Mouse (Mus musculus) kidney, embryonic 14.5 days (tissue): ENCODE measurements around the gene Arid1b. TPM values are rescaled to one million over a fixed set of nuclear protein-coding genes. Genes with fewer than 3 reads are reported as not detected.

Experiments used
- ATAC-seq: fragments of 200-750 bp; cut with Nextera tagmentation; 2 replicates; pipeline ENCODE4 v1.8.0; 2017; ENCODE audit warnings: moderate number of reproducible peaks, mild to moderate bottlenecking, moderate TSS enrichment, moderate library complexity; ENCODE audit not compliant: low FRiP score, low TSS enrichment
- H3K27ac ChIP-seq: fragments of 300-500 bp; sonication (generic); 2 replicates; pipeline ENCODE4 v1.5.1; 2014; ENCODE audit warnings: low read depth, mild to moderate bottlenecking, low read length, moderate library complexity, mixed read lengths
- H3K27me3 ChIP-seq: fragments of 300-500 bp; sonication (generic); 2 replicates; pipeline ENCODE4 v1.6.1; 2014; ENCODE audit warnings: mild to moderate bottlenecking, low read length; ENCODE audit not compliant: control insufficient read depth, insufficient read depth
- H3K36me3 ChIP-seq: fragments of 300-500 bp; sonication (generic); 2 replicates; pipeline ENCODE4 v1.6.1; 2014; ENCODE audit warnings: low read length, mixed read lengths; ENCODE audit not compliant: control insufficient read depth, insufficient read depth
- H3K4me1 ChIP-seq: fragments of 300-500 bp; sonication (generic); 2 replicates; pipeline ENCODE4 v1.6.1; 2014; ENCODE audit warnings: low read length, mixed read lengths; ENCODE audit not compliant: control insufficient read depth, insufficient read depth
- H3K4me2 ChIP-seq: fragments of 300-500 bp; sonication (generic); replicated peaks from 2 replicates; pipeline ENCODE4 v1.6.1; 2014; ENCODE audit warnings: low read depth, mild to moderate bottlenecking, low read length
- H3K4me3 ChIP-seq: fragments of 300-500 bp; sonication (generic); 2 replicates; pipeline ENCODE4 v1.5.1; 2014; ENCODE audit warnings: mild to moderate bottlenecking, low read length
- H3K9ac ChIP-seq: fragments of 300-500 bp; sonication (generic); 2 replicates; pipeline ENCODE4 v1.6.1; 2014; ENCODE audit warnings: low read depth, mild to moderate bottlenecking, low read length, moderate library complexity
- H3K9me3 ChIP-seq: fragments of 300-500 bp; sonication (generic); 2 replicates; pipeline ENCODE4 v1.6.1; 2016; ENCODE audit warnings: low read length; ENCODE audit not compliant: control insufficient read depth
- WGBS: fragments of 180-500 bp; shearing (Covaris S2); extraction: QIAGEN DNeasy Blood & Tissue Kit; methylation state at CpG from one replicate; pipeline ENCODE4 v1.1.7; 2014; 5-methylcytosine and 5-hydroxymethylcytosine counted together
- polyA plus RNA-seq: library from polyadenylated mRNA; unstranded; fragments of >200 nt; fragmentation: Nextera tagmentation; extraction: Ambion mirVana; gene quantifications from 2 replicates; pipeline ENCODE4 v1.2.1, GENCODE M21; 2014

Gene Arid1b
- polyA plus RNA-seq, 1 experiment from 2014 or later = 19.2 TPM

DNA sequence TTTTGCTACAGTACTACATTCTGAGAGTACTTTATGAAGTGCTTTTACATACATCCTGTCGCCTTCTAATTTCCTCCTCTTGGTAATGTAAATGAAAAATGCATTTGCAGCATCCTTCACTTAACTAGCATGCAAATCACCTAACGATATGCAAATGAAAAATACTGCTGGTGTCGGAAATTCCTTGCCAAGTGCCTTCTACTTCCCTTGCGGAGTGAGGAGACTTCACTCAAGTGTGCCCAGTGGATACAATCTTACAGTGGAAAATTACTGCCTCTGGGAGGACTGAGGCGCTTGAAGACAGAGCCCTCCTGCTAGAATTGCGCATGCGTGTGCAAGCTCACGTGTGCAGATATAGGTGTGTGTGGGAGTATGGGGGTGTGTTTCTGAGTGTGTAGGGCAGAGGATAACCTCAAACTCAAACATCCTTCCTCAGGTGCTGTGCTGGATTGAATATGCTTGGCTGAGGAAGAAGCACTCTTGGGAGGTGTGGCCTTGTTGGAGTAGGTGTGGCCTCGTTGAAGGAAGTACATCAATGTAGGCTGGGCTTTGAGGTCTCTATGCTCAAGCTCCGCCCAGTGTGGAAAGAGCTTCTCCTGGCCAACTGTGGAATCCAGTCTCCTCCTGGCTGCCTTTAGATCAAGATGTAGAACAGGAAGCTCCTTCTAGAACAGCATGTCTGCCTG lies 29.8 kb upstream of the Arid1b start:
- 83% methylated on average over 10 of the region's 10 CpGs for WGBS
- H3K4me1 ChIP-seq = no peaks in the 10 kb centered on the region
- no peaks in the 10 kb centered on the region for H3K36me3 ChIP-seq
- no peak overlapping the region for H3K4me3 ChIP-seq
- H3K4me2 ChIP-seq = no peak overlapping the region
- no peaks in the 10 kb centered on the region for H3K9me3 ChIP-seq
- H3K27ac ChIP-seq = no peak overlapping the region
- H3K27me3 ChIP-seq = no peaks in the 10 kb centered on the region
- no peak overlapping the region for H3K9ac ChIP-seq
- ATAC-seq = no peak

DNA sequence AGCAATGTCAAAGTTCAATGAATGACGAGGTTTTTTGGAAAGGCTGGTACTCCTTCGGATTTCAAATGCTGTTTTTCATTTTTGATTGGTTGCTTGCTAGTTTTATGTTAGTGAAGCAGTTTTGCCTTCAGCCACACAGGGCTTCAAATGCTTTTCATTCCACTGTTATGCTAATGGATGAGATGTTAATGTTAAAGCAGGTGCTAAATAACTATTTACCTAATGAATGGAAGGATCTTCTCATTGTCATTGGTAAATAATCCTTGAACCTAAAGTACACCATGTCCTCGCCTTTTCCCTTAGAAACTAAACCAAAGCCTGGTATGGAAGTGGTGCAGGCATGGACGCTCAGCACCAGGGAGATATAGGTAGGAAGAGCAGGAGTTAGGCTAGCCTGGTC lies 26.9 kb upstream of the Arid1b start:
- Histone ChIP-seq H3K36me3 (no peaks in the 10 kb centered on the region), H3K27me3 (no peaks in the 10 kb centered on the region)
- 60% methylated on average over 4 of the region's 4 CpGs for WGBS

GRCm38 (mm10) chr17:4968035-4968434 lies 26.1 kb upstream of the Arid1b start:
- Histone ChIP-seq H3K36me3 (no peaks in the 10 kb centered on the region), H3K4me3 (no peak overlapping the region), H3K27me3 (no peaks in the 10 kb centered on the region), H3K9ac (no peak overlapping the region), H3K4me1 (no peaks in the 10 kb centered on the region), H3K9me3 (no peaks in the 10 kb centered on the region), H3K27ac (no peak overlapping the region), H3K4me2 (no peak overlapping the region)
- WGBS = 87% methylated on average over 3 of the region's 3 CpGs
- no peak for ATAC-seq

More for the DNA sequence above, 26.9 kb upstream of the Arid1b start:
- H3K4me1 ChIP-seq = no peaks in the 10 kb centered on the region
- no peak for ATAC-seq
- no peak overlapping the region for H3K9ac ChIP-seq
- H3K4me3 ChIP-seq = no peak overlapping the region
- no peak overlapping the region for H3K27ac ChIP-seq
- H3K9me3 ChIP-seq = no peaks in the 10 kb centered on the region
- H3K4me2 ChIP-seq = no peak overlapping the region

DNA sequence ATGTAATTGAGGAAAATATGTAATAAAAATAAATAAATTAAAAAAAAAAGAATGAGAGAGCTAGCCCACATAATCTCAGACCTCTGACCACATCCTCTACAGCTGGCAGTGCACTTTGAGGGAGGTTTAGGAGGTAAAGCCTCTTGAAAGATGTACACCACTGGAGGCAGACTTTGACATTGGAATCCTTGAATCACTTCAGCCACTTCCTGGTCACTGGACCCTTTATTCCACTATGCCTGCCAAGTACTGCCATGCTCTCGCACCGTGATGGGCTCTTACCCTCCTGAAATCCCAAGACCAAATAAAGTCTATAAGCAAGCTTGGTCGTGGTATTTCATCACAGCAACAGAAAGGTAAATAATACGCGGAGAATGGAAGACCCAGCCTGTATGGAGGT lies 25.3 kb upstream of the Arid1b start:
- no peaks in the 10 kb centered on the region for H3K4me1 ChIP-seq
- no peak for ATAC-seq
- no peak overlapping the region for H3K9ac ChIP-seq
- no peaks in the 10 kb centered on the region for H3K9me3 ChIP-seq
- H3K36me3 ChIP-seq = no peaks in the 10 kb centered on the region
- no peak overlapping the region for H3K4me3 ChIP-seq
- H3K4me2 ChIP-seq = no peak overlapping the region
- H3K27me3 ChIP-seq = no peaks in the 10 kb centered on the region
- 95% methylated on average over 5 of the region's 5 CpGs for WGBS
- no peak overlapping the region for H3K27ac ChIP-seq

GRCm38 (mm10) chr17:4972261-4972660 lies 21.9 kb upstream of the Arid1b start:
- H3K4me3 ChIP-seq = no peak overlapping the region
- no peak overlapping the region for H3K27ac ChIP-seq
- no peak overlapping the region for H3K4me2 ChIP-seq
- H3K36me3 ChIP-seq = no peaks in the 10 kb centered on the region
- no peaks in the 10 kb centered on the region; the same call in 1 of the 2 replicates for H3K9me3 ChIP-seq
- H3K4me1 ChIP-seq = no peaks in the 10 kb centered on the region
- no peak overlapping the region for H3K9ac ChIP-seq
- no peak for ATAC-seq
- WGBS = 59% methylated on average over 6 of the region's 6 CpGs
- H3K27me3 ChIP-seq = no peaks in the 10 kb centered on the region

DNA sequence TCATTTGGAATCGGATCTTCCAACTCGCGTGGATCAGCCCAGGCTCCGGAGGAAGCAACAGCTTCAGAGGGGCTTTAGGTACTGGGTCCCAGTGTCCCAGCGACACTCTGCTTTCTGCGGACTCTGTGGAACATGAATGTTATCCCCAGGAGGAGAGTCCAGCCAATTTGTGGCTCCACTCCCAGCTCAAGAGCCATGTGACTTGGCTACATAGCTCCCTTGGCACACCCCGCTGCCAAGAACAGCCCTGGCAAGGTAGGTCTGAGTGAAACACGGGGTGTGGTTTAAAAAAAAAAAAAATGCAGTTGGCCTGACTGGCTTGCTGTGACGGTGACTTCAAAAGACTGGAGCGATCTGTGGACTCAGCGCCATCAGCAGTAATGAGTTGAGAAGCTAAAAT lies 19.4 kb upstream of the Arid1b start:
- Histone ChIP-seq H3K9me3 (no peaks in the 10 kb centered on the region; the same call in 1 of the 2 replicates), H3K4me2 (no peak overlapping the region), H3K9ac (no peak overlapping the region), H3K36me3 (no peaks in the 10 kb centered on the region), H3K27me3 (no peaks in the 10 kb centered on the region), H3K27ac (no peak overlapping the region), H3K4me1 (no peaks in the 10 kb centered on the region), H3K4me3 (no peak overlapping the region)
- 74% methylated on average over 11 of the region's 11 CpGs for WGBS
- no peak for ATAC-seq

GRCm38 (mm10) chr17:4980151-4980550 lies 14.0 kb upstream of the Arid1b start:
- Histone ChIP-seq H3K9me3 (no peaks in the 10 kb centered on the region; the same call in 1 of the 2 replicates), H3K4me2 (no peak overlapping the region), H3K4me3 (no peak overlapping the region), H3K36me3 (no peaks in the 10 kb centered on the region), H3K4me1 (no peaks in the 10 kb centered on the region), H3K9ac (no peak overlapping the region), H3K27me3 (no peaks in the 10 kb centered on the region), H3K27ac (no peak overlapping the region)
- no peak for ATAC-seq
- 89% methylated on average over 7 of the region's 7 CpGs for WGBS

GRCm38 (mm10) chr17:4982819-4983218 lies 11.3 kb upstream of the Arid1b start:
- no peaks in the 10 kb centered on the region for H3K9me3 ChIP-seq
- no peaks in the 10 kb centered on the region for H3K36me3 ChIP-seq
- no peaks in the 10 kb centered on the region for H3K4me1 ChIP-seq
- H3K4me2 ChIP-seq = no peak overlapping the region
- no peak overlapping the region for H3K4me3 ChIP-seq
- no peak overlapping the region for H3K9ac ChIP-seq
- no peaks in the 10 kb centered on the region for H3K27me3 ChIP-seq
- ATAC-seq = no peak
- no peak overlapping the region for H3K27ac ChIP-seq
- WGBS = 83% methylated on average over 5 of the region's 5 CpGs

- Histone ChIP-seq H3K4me2 (no peak overlapping the region), H3K4me3 (no peak overlapping the region), H3K9ac (no peak overlapping the region), H3K9me3 (no peaks in the 10 kb centered on the region), H3K27ac (no peak overlapping the region), H3K36me3 (no peaks in the 10 kb centered on the region), H3K4me1 (no peaks in the 10 kb centered on the region), H3K27me3 (no peaks in the 10 kb centered on the region)
- 80% methylated on average over 7 of the region's 7 CpGs for WGBS
- ATAC-seq = no peak
Measured at GRCm38 (mm10) chr17:4984691-4985090, 9.4 kb upstream of the Arid1b start.
